Comparison of ENCODE assay signal across 18 mouse cellular contexts in the genomic region with DNA sequence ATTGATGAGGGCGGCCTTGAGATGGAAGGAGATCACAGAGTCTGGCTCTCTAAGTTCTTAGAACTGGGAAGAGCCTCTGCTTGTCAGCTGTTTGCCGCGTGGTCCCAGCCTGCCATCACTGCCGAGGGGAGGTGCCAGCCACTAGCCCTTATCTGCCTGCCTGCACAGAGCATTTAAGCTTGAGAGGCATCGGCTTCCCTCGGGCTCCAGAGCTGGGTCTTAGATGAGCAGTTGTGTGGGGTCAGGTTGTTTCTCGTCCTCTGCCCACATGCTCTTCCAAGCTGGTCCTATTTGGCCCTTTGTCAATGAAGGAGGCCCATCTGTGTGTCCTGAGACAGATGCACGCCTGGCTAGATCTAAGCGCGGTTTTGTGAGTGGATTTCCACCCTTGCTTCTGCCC. TPM values are rescaled to one million over a fixed set of nuclear protein-coding genes. Genes with fewer than 3 reads are reported as not detected.
DNase-seq lines count a peak whose midpoint lies in the region; ATAC-seq and TF ChIP-seq lines count a peak whose summit lies in the region.
"Had no signal": no experiment of that assay in that cellular context is flagged by ENCODE, and none has a peak within 500 bp of the region (broad histone marks: within the 10 kb centered on the region; RNA-seq: fewer than 3 reads in every experiment).

No protein-coding gene starts in this region.

- H3K27ac ChIP-seq in layer of hippocampus, adult 2 months, result peak overlapping the region; percentile 40
- H3K27ac ChIP-seq in midbrain, postnatal 0 days (ENCODE audit: low read depth, low read length), result no peak overlapping the region
- H3K27ac ChIP-seq in kidney, embryonic 14.5 days (ENCODE audit: low read depth, low read length), result no peak overlapping the region
- H3K27ac ChIP-seq: intestine, embryonic 15.5 days; liver, embryonic 13.5 days; macrophage; neural tube, embryonic 12.5 days; stomach, postnatal 0 days had no signal

- no peak overlapping the region for H3K9ac ChIP-seq in midbrain, postnatal 0 days (replicated peaks; ENCODE audit: low read length, poor library complexity, severe bottlenecking)
- H3K9ac ChIP-seq in kidney, embryonic 14.5 days (ENCODE audit: low read depth, low read length), result no peak overlapping the region
- H3K9ac ChIP-seq: intestine, embryonic 15.5 days; liver, embryonic 13.5 days; neural tube, embryonic 12.5 days had no signal

- DNase-seq in cerebellum, adult 11-12 months, result peak; percentile 41
- DNase-seq in cerebellum, adult 8-10 months, result no peak
- no peak for DNase-seq in layer of hippocampus, adult 2 months (ENCODE audit: low spot score in 2 of 2)
- no peak for DNase-seq in layer of hippocampus, adult 8-10 months (ENCODE audit: low spot score in 2 of 2)
- peak; percentile 35 to 42 for DNase-seq in cerebellum, postnatal 25 days
- peak; percentile 32 for DNase-seq in midbrain, postnatal 0 days (ENCODE audit: low spot score)
- DNase-seq in spleen, postnatal 4 days (ENCODE audit: low spot score in 2 of 2), result no peak
- DNase-seq: B cell, adult 2 months; kidney, postnatal 4 days; liver, embryonic 13.5 days; right cerebral cortex, postnatal 14 days had no signal

- TF ChIP-seq CTCF in layer of hippocampus, adult 2 months (conservative IDR thresholded peaks at IDR 0.05), result no peak
- no peak for TF ChIP-seq CTCF in midbrain, postnatal 0 days (IDR thresholded peaks at IDR 0.05)

- no peaks in the 10 kb centered on the region for H3K27me3 ChIP-seq in midbrain, postnatal 0 days (ENCODE audit: insufficient read depth, low read length)
- H3K27me3 ChIP-seq in kidney, embryonic 14.5 days (ENCODE audit: control insufficient read depth, insufficient read depth, low read length), result no peaks in the 10 kb centered on the region
- H3K27me3 ChIP-seq: intestine, embryonic 15.5 days; liver, embryonic 13.5 days; neural tube, embryonic 12.5 days had no signal

- H3K4me2 ChIP-seq in midbrain, postnatal 0 days (ENCODE audit: low read depth, low read length, poor library complexity, severe bottlenecking), result no peak overlapping the region
- H3K4me2 ChIP-seq in kidney, embryonic 14.5 days (replicated peaks; ENCODE audit: low read depth, low read length), result no peak overlapping the region
- H3K4me2 ChIP-seq: intestine, embryonic 15.5 days; liver, embryonic 13.5 days; neural tube, embryonic 12.5 days had no signal

- H3K4me3 ChIP-seq in layer of hippocampus, adult 2 months, result no peak overlapping the region
- no peak overlapping the region for H3K4me3 ChIP-seq in midbrain, postnatal 0 days (ENCODE audit: low read depth, low read length)
- no peak overlapping the region for H3K4me3 ChIP-seq in kidney, embryonic 14.5 days (ENCODE audit: low read length)
- H3K4me3 ChIP-seq: erythroblast, embryonic 14.5 days; intestine, embryonic 15.5 days; liver, embryonic 13.5 days; neural tube, embryonic 12.5 days had no signal

- no peaks in the 10 kb centered on the region for H3K9me3 ChIP-seq in midbrain, postnatal 0 days (ENCODE audit: low read length)
- H3K9me3 ChIP-seq in kidney, embryonic 14.5 days (ENCODE audit: control insufficient read depth, low read length), result no peaks in the 10 kb centered on the region
- H3K9me3 ChIP-seq: intestine, embryonic 15.5 days; liver, embryonic 13.5 days; neural tube, embryonic 12.5 days had no signal

- 34% methylated on average over 10 of the region's 10 CpGs for WGBS in midbrain, postnatal 0 days
- WGBS in kidney, embryonic 14.5 days, result 68% methylated on average over 10 of the region's 10 CpGs

- peaks cover 6% of the 10 kb centered on the region for H3K4me1 ChIP-seq in midbrain, postnatal 0 days (ENCODE audit: insufficient read depth, low read length)
- H3K4me1 ChIP-seq in kidney, embryonic 14.5 days (ENCODE audit: control insufficient read depth, insufficient read depth, low read length), result no peaks in the 10 kb centered on the region
- H3K4me1 ChIP-seq: intestine, embryonic 15.5 days; liver, embryonic 13.5 days had no signal

- ATAC-seq in midbrain, postnatal 0 days (ENCODE audit: low FRiP score), result no peak
- no peak for ATAC-seq in kidney, embryonic 14.5 days (ENCODE audit: low FRiP score, low TSS enrichment)
- ATAC-seq: activated CD4-positive, CD25-positive, alpha-beta regulatory T cell, adult 4 months; intestine, embryonic 15.5 days had no signal

- H3K36me3 ChIP-seq in midbrain, postnatal 0 days (ENCODE audit: insufficient read depth, low read length), result no peaks in the 10 kb centered on the region
- H3K36me3 ChIP-seq in kidney, embryonic 14.5 days (ENCODE audit: control insufficient read depth, insufficient read depth, low read length), result no peaks in the 10 kb centered on the region
- H3K36me3 ChIP-seq: intestine, embryonic 15.5 days; liver, embryonic 13.5 days; neural tube, embryonic 12.5 days had no signal

RNA-seq across cellular contexts. Expression of gene Mapre3, which starts 10.7 kb away (rescaled TPM):
- 100 to 1,000 TPM; 231 to 237 TPM for total RNA-seq in layer of hippocampus, adult 2 months (2021)
- 100 to 1,000 TPM; 225 to 231 (median 227) TPM for total RNA-seq in layer of hippocampus, adult 8-10 months (2022)
- total RNA-seq in midbrain, postnatal 0 days (2014; rRNA removed), result 105 and 112 TPM in 2 replicates
- 172 and 175 TPM in 2 replicates for polyA plus RNA-seq in midbrain, postnatal 0 days (2015; fragmentation: Nextera tagmentation; extraction: Ambion mirVana)
- polyA plus RNA-seq in kidney, embryonic 14.5 days (2014; fragmentation: Nextera tagmentation; extraction: Ambion mirVana), result 13.6 and 19.3 TPM in 2 replicates

RNA-seq across cellular contexts. Expression of gene Tmem214, which starts 42.6 kb away (rescaled TPM):
- total RNA-seq in layer of hippocampus, adult 2 months (2021), result 10 to 100 TPM; 60.8 to 63.2 TPM
- 10 to 100 TPM; 54.0 to 81.0 (median 67.7) TPM for total RNA-seq in layer of hippocampus, adult 8-10 months (2022)
- 77.5 and 78.3 TPM in 2 replicates for total RNA-seq in midbrain, postnatal 0 days (2014; rRNA removed)
- 64.5 and 64.6 TPM in 2 replicates for polyA plus RNA-seq in midbrain, postnatal 0 days (2015; fragmentation: Nextera tagmentation; extraction: Ambion mirVana)
- polyA plus RNA-seq in kidney, embryonic 14.5 days (2014; fragmentation: Nextera tagmentation; extraction: Ambion mirVana), result 53.1 and 65.1 TPM in 2 replicates

Comparison
In these comparisons a context has a peak if more than half of its experiments do, and no peak if none do; other contexts are left out.
1. DNase-seq: peak in cerebellum, adult 11-12 months (single experiment), cerebellum, postnatal 25 days (2 of 2) and midbrain, postnatal 0 days (single experiment); none in cerebellum, adult 8-10 months (single experiment), layer of hippocampus, adult 2 months (0 of 2), layer of hippocampus, adult 8-10 months (0 of 2) and spleen, postnatal 4 days (0 of 2).